Comparison of ENCODE assay signal across 8 mouse cellular contexts in genomic region chr7:34389277-34390085, GRCm38 (mm10). TPM values are rescaled to one million over a fixed set of nuclear protein-coding genes. Genes with fewer than 3 reads are reported as not detected.
A peak's percentile ranks its signal among the peaks of the same experiment; 100 is the strongest.
DNase-seq lines count a peak whose midpoint lies in the region; ATAC-seq lines count a peak whose summit lies in the region.

No protein-coding gene starts in this region.

- H3K9me3 ChIP-seq in erythroblast, embryonic 14.5 days (ENCODE audit: control insufficient read depth, low read length) = no peaks in the 10 kb centered on the region
- H3K9me3 ChIP-seq in heart, embryonic 12.5 days (replicated peaks) = no peaks in the 10 kb centered on the region
- no peaks in the 10 kb centered on the region for H3K9me3 ChIP-seq in kidney, embryonic 16.5 days (ENCODE audit: low read length)

- H3K36me3 ChIP-seq in erythroblast, embryonic 14.5 days (ENCODE audit: control insufficient read depth) = peaks cover 26% of the 10 kb centered on the region
- no peaks in the 10 kb centered on the region for H3K36me3 ChIP-seq in heart, embryonic 12.5 days
- H3K36me3 ChIP-seq in kidney, embryonic 16.5 days (ENCODE audit: insufficient read depth, low read length) = no peaks in the 10 kb centered on the region

- peak overlapping the region; percentile 96 for H3K9ac ChIP-seq in heart, embryonic 12.5 days
- H3K9ac ChIP-seq in kidney, embryonic 16.5 days (replicated peaks; ENCODE audit: low read length) = peak overlapping the region; percentile 100

- WGBS in heart, embryonic 12.5 days = under 1% methylated on average over 100 of the region's 100 CpGs
- 0% methylated on average over 89 of the region's 100 CpGs for WGBS in kidney, embryonic 16.5 days

- H3K4me1 ChIP-seq in erythroblast, embryonic 14.5 days (ENCODE audit: control insufficient read depth) = peaks cover 36% of the 10 kb centered on the region
- H3K4me1 ChIP-seq in heart, embryonic 12.5 days (replicated peaks) = peaks cover 28% of the 10 kb centered on the region
- peaks cover 32% of the 10 kb centered on the region for H3K4me1 ChIP-seq in kidney, embryonic 16.5 days (ENCODE audit: insufficient read depth, low read length)

- peak overlapping the region; percentile 98 for H3K27ac ChIP-seq in heart, embryonic 12.5 days (ENCODE audit: poor library complexity, severe bottlenecking)
- H3K27ac ChIP-seq in kidney, embryonic 16.5 days (ENCODE audit: low read length) = peak overlapping the region; percentile 99

- peak overlapping the region; percentile 70 for H3K4me3 ChIP-seq in erythroblast, embryonic 14.5 days (replicated peaks)
- peak overlapping the region; percentile 75 for H3K4me3 ChIP-seq in heart, embryonic 12.5 days
- H3K4me3 ChIP-seq in kidney, embryonic 16.5 days (ENCODE audit: low read length) = peak overlapping the region; percentile 91

- DNase-seq in CD4-positive helper T cell, adult 2 months (ENCODE audit: low read depth, low spot score) = peak; percentile 94
- DNase-seq in brain, embryonic 18.5 days (ENCODE audit: low read depth, low spot score) = peak; percentile 75
- DNase-seq in liver = peak; percentile 93
- DNase-seq in monocyte, adult 2 months (ENCODE audit: low read depth in 1 of 2, low spot score in 2 of 2) = peak; percentile 81 to 91
- peak; percentile 87 to 92 for DNase-seq in spleen, postnatal 14 days (ENCODE audit: low spot score in 2 of 2)

- H3K4me2 ChIP-seq in heart, embryonic 12.5 days = peak overlapping the region; percentile 91
- peak overlapping the region; percentile 64 for H3K4me2 ChIP-seq in kidney, embryonic 16.5 days (replicated peaks; ENCODE audit: low read depth, low read length)

- ATAC-seq in heart, embryonic 12.5 days (ENCODE audit: insufficient number of reproducible peaks, low FRiP score) = peak; percentile 95
- peak; percentile 95 for ATAC-seq in kidney, embryonic 16.5 days (ENCODE audit: low FRiP score, low TSS enrichment)

- H3K27me3 ChIP-seq in erythroblast, embryonic 14.5 days (ENCODE audit: control insufficient read depth) = no peaks in the 10 kb centered on the region
- no peaks in the 10 kb centered on the region for H3K27me3 ChIP-seq in heart, embryonic 12.5 days (replicated peaks)
- H3K27me3 ChIP-seq in kidney, embryonic 16.5 days (ENCODE audit: insufficient read depth, low read length) = no peaks in the 10 kb centered on the region

RNA-seq across cellular contexts. Expression of gene Lsm14a, which starts 3.6 kb away (rescaled TPM):
- 2.4 and 2.8 TPM in 2 replicates for polyA plus RNA-seq in erythroblast, embryonic 14.5 days (2012)
- 80.3 and 82.9 TPM in 2 replicates for polyA plus RNA-seq in heart, embryonic 12.5 days (2016; fragmentation: Nextera tagmentation; extraction: Ambion mirVana)
- 90.6 and 92.1 TPM in 2 replicates for polyA plus RNA-seq in kidney, embryonic 16.5 days (2015; fragmentation: Nextera tagmentation; extraction: Ambion mirVana)

Comparison
In these comparisons a context has a peak if more than half of its experiments do, and no peak if none do; other contexts are left out.
1. Peak in every context shown above with its lines: DNase-seq, ATAC-seq, H3K4me3 ChIP-seq and H3K27ac ChIP-seq.
2. RNA of gene Lsm14a, which starts 3.6 kb away (polyA plus RNA-seq): 90.6 to 92.1 TPM in kidney, embryonic 16.5 days and 80.3 to 82.9 TPM in heart, embryonic 12.5 days; 2.4 to 2.8 TPM in erythroblast, embryonic 14.5 days; every median in the first group is over 10 times any median in the second.